Mouse (Mus musculus): ENCODE measurements around the gene Cnn3. TPM values are rescaled to one million over a fixed set of nuclear protein-coding genes. Genes with fewer than 3 reads are reported as not detected.

Cnn3 gene
- polyA plus RNA-seq, 1 experiment from 2014 or later, result 954 TPM

- WGBS, result 76% methylated on average over 10 of the region's 10 CpGs
- Histone ChIP-seq H3K36me3 (no peaks in the 10 kb centered on the region), H3K4me3 (no peak overlapping the region), H3K9me3 (no peaks in the 10 kb centered on the region), H3K27ac (no peak overlapping the region), H3K27me3 (ENCODE audit: insufficient read depth, poor library complexity, severe bottlenecking) (no peaks in the 10 kb centered on the region), H3K4me1 (replicated peaks) (peaks cover 52% of the 10 kb centered on the region)
- no peak for DNase-seq (ENCODE audit: low spot score)
Measured at GRCm38 (mm10) chr3:121467094-121467552, 40.8 kb downstream of the Cnn3 start.

- Histone ChIP-seq H3K27ac (peak overlapping the region; percentile 89), H3K9me3 (no peaks in the 10 kb centered on the region), H3K27me3 (ENCODE audit: insufficient read depth, poor library complexity, severe bottlenecking) (no peaks in the 10 kb centered on the region), H3K4me1 (replicated peaks) (peaks cover 52% of the 10 kb centered on the region), H3K36me3 (no peaks in the 10 kb centered on the region), H3K4me3 (no peak overlapping the region)
- no peak for DNase-seq (ENCODE audit: low spot score)
- 18% methylated on average over 2 of the region's 2 CpGs for WGBS
Measured at GRCm38 (mm10) chr3:121468136-121468535, 41.8 kb downstream of the Cnn3 start.

- no peaks in the 10 kb centered on the region for H3K36me3 ChIP-seq
- peak; percentile 72 for DNase-seq (ENCODE audit: low spot score)
- H3K4me3 ChIP-seq, result peak overlapping the region; percentile 12; the same call in 1 of the 2 replicates
- H3K9me3 ChIP-seq, result no peaks in the 10 kb centered on the region
- peaks cover 51% of the 10 kb centered on the region for H3K4me1 ChIP-seq (replicated peaks)
- WGBS, result 8% methylated on average over 13 of the region's 13 CpGs
- no peaks in the 10 kb centered on the region for H3K27me3 ChIP-seq (ENCODE audit: insufficient read depth, poor library complexity, severe bottlenecking)
- H3K27ac ChIP-seq, result peak overlapping the region; percentile 89
Measured at GRCm38 (mm10) chr3:121469185-121469975, 43.1 kb downstream of the Cnn3 start.

DNA sequence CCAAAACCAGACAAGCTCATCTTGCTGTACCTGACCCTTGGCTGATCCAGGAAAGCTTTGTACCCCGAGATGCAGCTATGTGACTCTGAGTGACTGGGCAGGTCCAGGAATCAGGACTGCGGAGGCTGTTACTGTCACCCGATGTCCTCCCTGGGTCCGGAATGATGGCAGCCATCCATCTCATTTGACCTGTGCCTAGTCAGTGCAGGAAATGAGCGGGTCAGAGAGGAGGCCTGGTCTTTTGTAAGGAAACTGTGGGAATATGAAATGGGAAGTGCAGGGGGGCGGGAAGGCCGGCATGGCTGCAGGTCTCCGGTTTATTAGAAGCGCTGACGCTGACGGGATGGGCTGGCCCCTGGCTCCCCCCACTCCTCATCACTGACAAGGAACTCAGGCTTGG is 45.4 kb downstream of the Cnn3 start:
- H3K27ac ChIP-seq, result no peak overlapping the region
- H3K36me3 ChIP-seq, result no peaks in the 10 kb centered on the region
- 68% methylated on average over 11 of the region's 11 CpGs for WGBS
- no peaks in the 10 kb centered on the region for H3K27me3 ChIP-seq (ENCODE audit: insufficient read depth, poor library complexity, severe bottlenecking)
- H3K4me3 ChIP-seq, result no peak overlapping the region
- H3K9me3 ChIP-seq, result no peaks in the 10 kb centered on the region
- peaks cover 35% of the 10 kb centered on the region for H3K4me1 ChIP-seq (replicated peaks)
- no peak for DNase-seq (ENCODE audit: low spot score)

GRCm38 (mm10) chr3:121474738-121475137 is 48.4 kb downstream of the Cnn3 start:
- Histone ChIP-seq H3K27ac (no peak overlapping the region), H3K4me3 (no peak overlapping the region), H3K27me3 (ENCODE audit: insufficient read depth, poor library complexity, severe bottlenecking) (0 out of 2 replicates have a peak, but pooled peaks cover 4% of the 10 kb centered on the region), H3K36me3 (no peaks in the 10 kb centered on the region), H3K4me1 (replicated peaks) (peaks cover 22% of the 10 kb centered on the region), H3K9me3 (no peaks in the 10 kb centered on the region)
- WGBS, result 65% methylated on average over 3 of the region's 3 CpGs
- DNase-seq (ENCODE audit: low spot score), result no peak

- Histone ChIP-seq H3K27me3 (ENCODE audit: insufficient read depth, poor library complexity, severe bottlenecking) (peaks cover 12% of the 10 kb centered on the region; the same call in 1 of the 2 replicates), H3K4me3 (no peak overlapping the region), H3K9me3 (no peaks in the 10 kb centered on the region), H3K36me3 (no peaks in the 10 kb centered on the region), H3K4me1 (replicated peaks) (peaks cover 46% of the 10 kb centered on the region), H3K27ac (peak overlapping the region; percentile 54)
- DNase-seq (ENCODE audit: low spot score), result no peak
- 56% methylated on average over 26 of the region's 26 CpGs for WGBS
Measured at GRCm38 (mm10) chr3:121480030-121480960, 54.0 kb downstream of the Cnn3 start.

DNA sequence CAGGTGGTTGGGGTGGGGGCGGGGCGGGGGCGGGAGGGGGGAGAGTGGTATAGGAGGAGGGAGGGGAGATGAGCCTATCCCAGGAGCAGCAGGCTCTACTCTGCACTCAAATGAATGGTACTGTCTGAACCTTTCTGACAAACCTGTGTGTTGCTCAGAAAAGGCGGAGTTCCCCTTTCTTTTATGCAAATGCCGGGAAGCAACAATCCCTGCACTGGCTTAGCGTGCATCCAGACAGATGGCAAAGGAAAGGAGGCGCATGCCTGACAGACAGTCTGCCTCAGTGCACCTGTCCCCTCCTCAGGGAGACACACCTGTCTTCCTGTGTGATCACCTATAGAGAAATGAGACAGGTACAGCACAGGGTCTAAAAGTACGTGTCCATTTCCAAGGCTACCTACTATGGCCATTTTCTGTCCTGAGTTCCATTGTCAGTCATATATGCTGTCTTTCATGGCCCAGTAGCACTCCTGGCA is 54.7 kb downstream of the Cnn3 start:
- Histone ChIP-seq H3K4me1 (replicated peaks) (peaks cover 46% of the 10 kb centered on the region), H3K36me3 (no peaks in the 10 kb centered on the region), H3K27me3 (ENCODE audit: insufficient read depth, poor library complexity, severe bottlenecking) (peaks cover 12% of the 10 kb centered on the region; the same call in 1 of the 2 replicates), H3K9me3 (no peaks in the 10 kb centered on the region), H3K27ac (0 out of 2 replicates have a peak overlapping the region, but pooled peaks have one; percentile 56), H3K4me3 (no peak overlapping the region)
- DNase-seq (ENCODE audit: low spot score), result no peak
- 66% methylated on average over 8 of the region's 8 CpGs for WGBS

DNA sequence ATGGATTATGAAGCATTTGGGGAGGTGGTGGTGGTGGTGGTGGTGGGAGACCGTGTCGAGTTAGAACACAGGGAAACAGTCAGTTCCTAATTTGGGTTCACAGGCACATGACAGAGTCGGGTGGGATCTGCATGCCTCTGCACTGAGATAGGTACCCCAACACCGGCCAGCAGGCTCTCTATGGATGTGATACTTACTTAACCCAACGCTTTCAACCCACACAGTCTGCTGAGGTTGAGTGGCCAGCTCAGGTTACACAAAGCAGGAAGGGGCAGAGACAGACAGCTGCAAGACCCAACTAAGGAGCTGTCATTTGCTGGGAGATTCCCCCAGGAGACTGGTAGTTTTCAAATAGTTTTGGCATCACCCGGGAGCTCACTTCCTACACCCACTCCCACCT is 55.3 kb downstream of the Cnn3 start:
- Histone ChIP-seq H3K36me3 (no peaks in the 10 kb centered on the region), H3K9me3 (no peaks in the 10 kb centered on the region), H3K4me1 (replicated peaks) (peaks cover 46% of the 10 kb centered on the region), H3K27me3 (ENCODE audit: insufficient read depth, poor library complexity, severe bottlenecking) (peaks cover 12% of the 10 kb centered on the region; the same call in 1 of the 2 replicates), H3K4me3 (no peak overlapping the region), H3K27ac (0 out of 2 replicates have a peak overlapping the region, but pooled peaks have one; percentile 56)
- 33% methylated on average over 6 of the region's 6 CpGs for WGBS
- DNase-seq (ENCODE audit: low spot score), result no peak

- 62% methylated on average over 25 of the region's 25 CpGs for WGBS
- Histone ChIP-seq H3K27ac (peak overlapping the region; percentile 78), H3K36me3 (no peaks in the 10 kb centered on the region), H3K27me3 (ENCODE audit: insufficient read depth, poor library complexity, severe bottlenecking) (peaks cover 12% of the 10 kb centered on the region; the same call in 1 of the 2 replicates), H3K9me3 (no peaks in the 10 kb centered on the region), H3K4me3 (no peak overlapping the region), H3K4me1 (replicated peaks) (peaks cover 46% of the 10 kb centered on the region)
- no peak for DNase-seq (ENCODE audit: low spot score)
Measured at GRCm38 (mm10) chr3:121483266-121484161, 57.2 kb downstream of the Cnn3 start.

GRCm38 (mm10) chr3:121485201-121485600 is 58.9 kb downstream of the Cnn3 start:
- Histone ChIP-seq H3K36me3 (no peaks in the 10 kb centered on the region), H3K27me3 (ENCODE audit: insufficient read depth, poor library complexity, severe bottlenecking) (peaks cover 6% of the 10 kb centered on the region; the same call in 1 of the 2 replicates), H3K27ac (no peak overlapping the region), H3K4me1 (replicated peaks) (peaks cover 43% of the 10 kb centered on the region), H3K4me3 (no peak overlapping the region), H3K9me3 (no peaks in the 10 kb centered on the region)
- no peak for DNase-seq (ENCODE audit: low spot score)
- 72% methylated on average over 2 of the region's 2 CpGs for WGBS

DNA sequence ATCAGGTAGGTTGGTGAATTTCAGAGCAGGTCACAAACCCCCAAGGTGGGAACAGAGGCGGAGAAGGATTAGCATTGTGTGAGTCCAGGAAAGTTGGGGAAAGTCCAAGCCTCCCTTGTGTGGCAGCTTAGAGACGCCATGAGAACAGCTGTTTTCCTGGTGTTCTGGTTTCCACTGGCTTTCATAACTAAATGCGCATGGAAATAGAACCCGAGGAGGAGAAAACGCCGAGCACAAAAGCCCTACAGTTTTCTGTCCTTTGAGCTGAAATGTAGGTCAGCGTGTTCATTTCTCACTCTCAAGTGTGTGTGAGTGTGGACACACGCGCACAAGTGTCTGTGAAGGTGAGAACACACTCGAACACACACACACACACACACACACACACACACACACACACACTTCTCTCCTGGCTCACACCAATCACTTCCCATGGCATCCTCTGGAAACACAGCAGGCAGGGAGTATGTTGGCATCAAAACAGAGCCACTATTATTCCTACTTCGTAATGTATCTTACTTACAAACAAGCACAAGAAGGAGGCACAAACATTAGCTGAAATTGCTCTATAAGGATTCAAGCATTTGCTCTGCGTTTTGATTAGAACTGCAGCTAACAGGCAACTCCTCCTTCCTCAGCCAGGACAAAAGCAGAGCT is 63.3 kb downstream of the Cnn3 start:
- 72% methylated on average over 12 of the region's 12 CpGs for WGBS
- Histone ChIP-seq H3K4me1 (replicated peaks) (peaks cover 19% of the 10 kb centered on the region), H3K27me3 (ENCODE audit: insufficient read depth, poor library complexity, severe bottlenecking) (no peaks in the 10 kb centered on the region), H3K9me3 (no peaks in the 10 kb centered on the region), H3K27ac (peak overlapping the region; percentile 50), H3K4me3 (no peak overlapping the region), H3K36me3 (no peaks in the 10 kb centered on the region)
- DNase-seq (ENCODE audit: low spot score), result no peak

Data from hindbrain, embryonic 10.5 days (tissue).